Mouse (Mus musculus) brown adipose tissue, adult 24 weeks (tissue): ENCODE results near the gene Ptprs. TPM values are rescaled to one million over a fixed set of nuclear protein-coding genes. Genes with fewer than 3 reads are reported as not detected.

ENCODE experiments used
- H3K27ac ChIP-seq: fragments of 200-500 bp; replicated peaks from 2 replicates; pipeline ENCODE4 v1.5.1; 2012; ENCODE audit warnings: low read depth, mild to moderate bottlenecking, low read length
- H3K4me1 ChIP-seq: fragments of 200-500 bp; 2 replicates; pipeline ENCODE4 v1.6.1; 2012; ENCODE audit warnings: low read length, mixed read lengths; ENCODE audit not compliant: control insufficient read depth, insufficient read depth, insufficient read length
- H3K4me3 ChIP-seq: fragments of 200-500 bp; 2 replicates; pipeline ENCODE4 v1.5.1; 2012; ENCODE audit warnings: low read depth, mild to moderate bottlenecking, low read length, moderate library complexity; ENCODE audit not compliant: insufficient read depth
- polyA plus RNA-seq: library from polyadenylated mRNA; stranded (reverse); fragments of >200 nt; gene quantifications from 2 replicates; pipeline ENCODE4 v1.2.4, GENCODE M21; 2012; ENCODE audit not compliant: missing spikeins, insufficient read depth, insufficient read length

Gene Ptprs
- polyA plus RNA-seq, 1 experiment: 10.7 TPM

DNA sequence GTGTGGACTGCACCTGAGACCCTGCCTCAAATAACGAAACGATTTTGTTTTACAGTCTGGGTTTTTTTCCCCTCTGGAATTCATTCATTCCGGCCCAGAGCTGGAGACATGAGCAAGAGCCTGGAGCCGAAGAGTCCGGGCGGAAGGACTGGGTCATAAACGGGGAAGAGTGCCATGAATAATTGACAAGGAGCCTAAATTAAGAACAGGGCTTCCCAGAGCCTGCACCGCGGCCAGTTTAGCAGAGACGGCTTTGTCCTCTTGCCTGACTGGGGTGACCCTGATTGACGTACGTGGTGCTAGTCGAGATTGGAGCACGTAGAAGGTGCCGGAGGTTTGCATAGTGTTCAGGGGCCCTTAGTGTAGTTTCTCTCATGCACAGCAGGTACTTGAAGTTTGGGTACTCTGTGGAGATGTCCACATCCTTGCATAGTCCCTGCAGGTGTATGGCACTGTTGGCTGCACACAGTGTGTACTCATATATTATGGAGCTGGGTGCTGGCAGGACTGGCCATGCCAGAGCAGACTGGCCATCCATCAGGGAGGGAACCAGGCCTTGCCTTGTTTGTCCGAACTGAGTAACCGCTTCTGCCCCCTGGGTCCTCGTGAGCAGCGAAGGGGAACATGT lies 1.0 kb upstream of the Ptprs start:
- Histone ChIP-seq H3K4me1 (peaks cover 2% of the 10 kb centered on the region; the same call in 1 of the 2 replicates), H3K27ac (no peak overlapping the region), H3K4me3 (no peak overlapping the region)

GRCm38 (mm10) chr17:56475584-56476401 lies 490 bp downstream of the Ptprs start:
- peak overlapping the region; percentile 63 for H3K4me3 ChIP-seq
- H3K4me1 ChIP-seq: peaks cover 2% of the 10 kb centered on the region; the same call in 1 of the 2 replicates
- no peak overlapping the region for H3K27ac ChIP-seq

- Histone ChIP-seq H3K4me3 (peak overlapping the region; percentile 63), H3K27ac (no peak overlapping the region), H3K4me1 (peaks cover 2% of the 10 kb centered on the region; the same call in 1 of the 2 replicates)
Measured at GRCm38 (mm10) chr17:56474831-56475581, 1.3 kb downstream of the Ptprs start.

DNA sequence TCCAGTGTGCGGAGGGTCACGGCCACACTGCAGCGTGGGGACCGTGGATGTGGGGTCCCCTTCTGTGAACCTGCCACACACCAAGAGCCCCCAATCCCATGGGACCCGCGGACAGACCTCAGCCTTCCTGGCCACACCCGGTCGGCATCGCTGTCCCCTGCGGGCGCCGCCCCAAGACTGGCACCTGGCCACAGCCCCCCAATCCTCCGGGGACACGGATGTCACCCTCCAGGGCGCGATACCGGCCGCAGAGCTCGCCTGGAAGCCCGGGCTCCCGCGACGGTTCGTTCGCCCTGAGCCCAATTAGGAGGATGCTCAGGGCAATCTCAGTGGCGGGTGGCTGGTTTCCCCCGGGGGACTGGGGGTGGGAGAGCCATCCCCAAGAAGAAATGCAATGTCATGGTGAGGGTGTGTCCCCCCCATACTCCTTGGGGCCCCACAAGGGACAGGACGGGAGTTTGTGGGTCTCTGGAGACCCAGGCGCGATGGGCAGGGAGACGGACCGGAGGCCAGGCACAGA lies 1.9 kb downstream of the Ptprs start:
- peak overlapping the region; percentile 16; the same call in 1 of the 2 replicates for H3K4me3 ChIP-seq
- H3K27ac ChIP-seq: no peak overlapping the region
- H3K4me1 ChIP-seq: peaks cover 2% of the 10 kb centered on the region; the same call in 1 of the 2 replicates

GRCm38 (mm10) chr17:56473611-56473905 lies 2.7 kb downstream of the Ptprs start:
- H3K27ac ChIP-seq: no peak overlapping the region
- H3K4me1 ChIP-seq: peaks cover 2% of the 10 kb centered on the region; the same call in 1 of the 2 replicates
- peak overlapping the region; percentile 1; the same call in 1 of the 2 replicates for H3K4me3 ChIP-seq

GRCm38 (mm10) chr17:56472733-56473610 lies 3.3 kb downstream of the Ptprs start:
- H3K4me3 ChIP-seq: peak overlapping the region; percentile 46
- no peaks in the 10 kb centered on the region; the same call in 1 of the 2 replicates for H3K4me1 ChIP-seq
- H3K27ac ChIP-seq: no peak overlapping the region

DNA sequence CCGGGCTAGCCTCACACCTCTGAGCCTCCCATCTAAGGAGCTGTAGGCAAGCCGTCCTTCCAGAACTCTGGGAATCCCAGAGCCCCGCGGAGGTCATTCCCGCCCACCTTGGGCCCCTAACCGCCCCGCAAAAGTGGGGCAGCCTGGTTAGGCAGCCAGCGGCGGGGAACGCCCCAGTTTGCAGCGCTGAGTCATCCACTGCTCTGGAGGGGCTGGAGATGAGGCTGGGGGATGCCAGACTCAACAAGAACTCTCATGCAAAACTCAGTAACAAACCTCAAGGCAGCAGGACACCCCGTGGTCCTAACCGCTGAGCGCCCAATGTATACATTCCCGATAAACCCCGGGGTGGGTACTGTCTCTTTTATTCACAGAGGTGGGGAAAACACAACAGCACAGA lies 4.2 kb downstream of the Ptprs start:
- Histone ChIP-seq H3K27ac (no peak overlapping the region), H3K4me3 (peak overlapping the region; percentile 46; the same call in 1 of the 2 replicates), H3K4me1 (no peaks in the 10 kb centered on the region; the same call in 1 of the 2 replicates)

- no peaks in the 10 kb centered on the region; the same call in 1 of the 2 replicates for H3K4me1 ChIP-seq
Measured at GRCm38 (mm10) chr17:56471136-56471535, 5.1 kb downstream of the Ptprs start.

DNA sequence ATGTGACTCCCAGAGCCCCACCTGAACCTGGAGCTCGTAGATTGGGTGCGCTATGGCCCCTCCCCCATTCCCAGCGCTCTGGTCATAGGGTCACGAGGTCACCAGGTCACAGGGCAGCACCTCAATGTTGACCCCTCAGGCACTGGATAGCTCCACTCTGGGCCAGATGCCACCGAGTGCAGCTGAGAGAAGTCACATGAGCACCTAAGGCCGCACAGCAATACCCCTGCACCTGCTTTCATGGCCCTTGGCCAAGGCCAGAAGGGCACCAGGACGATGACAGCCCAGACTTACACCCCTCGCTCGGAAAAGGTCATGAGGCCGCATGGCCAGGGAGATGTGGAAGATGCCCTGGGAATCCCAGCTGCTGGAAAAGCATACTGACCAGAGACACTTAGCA lies 5.7 kb downstream of the Ptprs start:
- Histone ChIP-seq H3K4me3 (no peak overlapping the region), H3K4me1 (no peaks in the 10 kb centered on the region; the same call in 1 of the 2 replicates), H3K27ac (no peak overlapping the region)

More at GRCm38 (mm10) chr17:56471136-56471535, 5.1 kb downstream of the Ptprs start:
- H3K27ac ChIP-seq: no peak overlapping the region
- H3K4me3 ChIP-seq: no peak overlapping the region

DNA sequence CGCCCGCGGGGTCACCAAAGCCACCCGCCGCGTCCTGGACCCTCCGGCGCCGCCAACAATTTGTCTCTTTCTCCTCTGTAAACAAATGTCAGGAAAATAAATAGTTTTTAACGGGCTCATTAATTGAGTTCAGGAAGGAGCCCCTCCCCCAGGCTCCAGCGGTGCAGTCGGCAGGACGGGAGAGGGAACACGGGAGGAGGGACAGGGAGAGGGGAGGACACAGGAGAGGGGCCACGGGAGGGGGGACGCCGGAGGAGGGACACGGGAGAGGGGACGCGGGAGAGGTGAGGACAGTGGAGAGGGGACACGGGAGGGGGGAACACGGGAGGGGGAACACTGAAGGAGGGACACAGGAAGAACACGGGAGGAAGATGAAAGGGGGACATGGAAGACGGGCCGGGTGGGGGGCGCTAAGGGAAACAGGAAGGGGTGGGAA lies 6.3 kb downstream of the Ptprs start:
- Histone ChIP-seq H3K4me3 (no peak overlapping the region), H3K4me1 (no peaks in the 10 kb centered on the region; the same call in 1 of the 2 replicates), H3K27ac (no peak overlapping the region)

GRCm38 (mm10) chr17:56469275-56469674 lies 7.0 kb downstream of the Ptprs start:
- Histone ChIP-seq H3K27ac (no peak overlapping the region), H3K4me1 (no peaks in the 10 kb centered on the region; the same call in 1 of the 2 replicates), H3K4me3 (no peak overlapping the region)

GRCm38 (mm10) chr17:56468870-56469269 lies 7.4 kb downstream of the Ptprs start:
- Histone ChIP-seq H3K27ac (no peak overlapping the region), H3K4me3 (no peak overlapping the region)

DNA sequence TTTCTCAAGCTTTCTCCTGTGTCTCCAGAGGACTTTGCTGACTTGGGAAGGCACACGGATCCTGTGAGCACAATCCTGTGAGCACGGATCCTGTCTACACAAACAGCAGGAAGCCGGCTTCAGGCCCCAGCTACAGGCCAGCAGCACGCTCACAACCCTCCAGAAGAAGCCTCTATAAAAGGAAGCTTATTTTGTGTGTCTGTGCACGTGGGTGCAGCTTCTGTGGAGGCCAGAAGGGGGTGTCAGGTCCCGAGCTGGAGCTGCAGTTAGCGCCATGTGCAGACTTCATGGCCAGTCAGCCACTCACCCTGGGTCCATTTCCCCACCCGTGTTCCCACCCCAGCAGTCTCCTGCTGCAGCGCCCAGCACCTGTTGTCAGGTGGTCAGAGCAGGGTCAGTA lies 7.9 kb downstream of the Ptprs start:
- no peak overlapping the region for H3K27ac ChIP-seq

More at GRCm38 (mm10) chr17:56468870-56469269, 7.4 kb downstream of the Ptprs start:
- H3K4me1 ChIP-seq: no peaks in the 10 kb centered on the region; the same call in 1 of the 2 replicates

DNA sequence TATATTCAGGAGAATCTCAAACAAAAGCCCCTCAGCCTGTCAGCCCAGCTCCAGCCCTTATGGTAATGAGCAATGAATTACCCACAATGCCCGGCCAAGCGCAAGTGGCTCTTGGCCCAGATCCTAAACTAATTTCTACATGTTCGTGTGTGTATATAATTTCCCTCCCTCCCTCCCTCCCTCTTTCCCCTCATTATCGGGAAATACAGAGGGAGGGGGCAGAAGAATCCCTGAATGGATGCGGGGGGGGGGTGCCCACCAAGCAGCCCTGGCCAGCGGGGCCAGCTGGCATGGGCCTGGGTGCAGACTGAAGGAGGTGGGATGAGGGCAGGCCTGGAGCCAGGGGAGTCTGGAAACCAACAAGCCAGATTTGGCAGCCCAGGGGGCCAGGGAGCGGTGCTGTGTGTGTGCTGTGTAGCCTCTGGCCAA lies 8.8 kb downstream of the Ptprs start:
- Histone ChIP-seq H3K4me3 (no peak overlapping the region), H3K27ac (no peak overlapping the region), H3K4me1 (peaks cover 2% of the 10 kb centered on the region; the same call in 1 of the 2 replicates)

More for the DNA sequence above, 7.9 kb downstream of the Ptprs start:
- no peak overlapping the region for H3K4me3 ChIP-seq
- H3K4me1 ChIP-seq: no peaks in the 10 kb centered on the region; the same call in 1 of the 2 replicates
